Mouse (Mus musculus): ENCODE results near the gene Gli2.

- no peak for TF ChIP-seq CTCF (IDR thresholded peaks at IDR 0.05; ENCODE audit: insufficient read depth, low read depth, low read length)
- TF ChIP-seq POLR2A (IDR thresholded peaks at IDR 0.05; ENCODE audit: insufficient read depth, low read depth, low read length): no peak
Measured at GRCm38 (mm10) chr1:119022311-119022710, 31.1 kb downstream of the Gli2 start.

Measured in olfactory bulb, adult 2 months (tissue).